Comparison of ENCODE assay signal across 13 mouse cellular contexts in genomic region chr12:15320697-15321449, GRCm38 (mm10).
"Had no signal": no experiment of that assay in that cellular context is flagged by ENCODE, and none has a peak within 500 bp of the region (broad histone marks: within the 10 kb centered on the region; RNA-seq: fewer than 3 reads in every experiment).

No protein-coding gene starts in this region.

- H3K36me3 ChIP-seq: limb, embryonic 15.5 days; liver, embryonic 12.5 days; lung, embryonic 15.5 days; midbrain, embryonic 13.5 days; neural tube, embryonic 12.5 days had no signal

- H3K4me3 ChIP-seq: limb, embryonic 15.5 days; liver, embryonic 12.5 days; lung, embryonic 15.5 days; midbrain, embryonic 13.5 days; neural tube, embryonic 12.5 days had no signal

- H3K9ac ChIP-seq: limb, embryonic 15.5 days; liver, embryonic 12.5 days; lung, embryonic 15.5 days; midbrain, embryonic 13.5 days; neural tube, embryonic 12.5 days had no signal

- H3K27me3 ChIP-seq: limb, embryonic 15.5 days; liver, embryonic 12.5 days; lung, embryonic 15.5 days; midbrain, embryonic 13.5 days; neural tube, embryonic 12.5 days had no signal

- ATAC-seq: hindbrain, embryonic 16.5 days; inflammation-experienced regulatory T-cells, adult 6 months; liver, embryonic 12.5 days; midbrain, embryonic 13.5 days had no signal

- H3K4me1 ChIP-seq: limb, embryonic 15.5 days; liver, embryonic 12.5 days; lung, embryonic 15.5 days; midbrain, embryonic 13.5 days; neural tube, embryonic 12.5 days had no signal

- DNase-seq: kidney, adult 8-10 months; kidney, postnatal 25 days; right cerebral cortex, postnatal 4 days; spleen, adult 18-20 months; thymus, adult 2 months; thymus, postnatal 36 days had no signal

- H3K9me3 ChIP-seq: limb, embryonic 15.5 days; liver, embryonic 12.5 days; lung, embryonic 15.5 days; midbrain, embryonic 13.5 days; neural tube, embryonic 12.5 days had no signal

- H3K4me2 ChIP-seq: limb, embryonic 15.5 days; liver, embryonic 12.5 days; lung, embryonic 15.5 days; midbrain, embryonic 13.5 days; neural tube, embryonic 12.5 days had no signal

- H3K27ac ChIP-seq: limb, embryonic 15.5 days; liver, embryonic 12.5 days; lung, embryonic 15.5 days; midbrain, embryonic 13.5 days; neural tube, embryonic 12.5 days had no signal
